Mouse (Mus musculus) forebrain, postnatal 0 days (tissue): ENCODE results near the gene Gm4763. TPM values are rescaled to one million over a fixed set of nuclear protein-coding genes. Genes with fewer than 3 reads are reported as not detected.
"Not testable (repeated sequence)": the region's sequence is repeated elsewhere in the genome, so short reads cannot be mapped to it uniquely, and the experiment has no call there.

Source experiments
- ATAC-seq: fragments of 200-750 bp; cut with Nextera tagmentation; 2 replicates; pipeline ENCODE4 v1.8.0; 2017; ENCODE audit warnings: mild to moderate bottlenecking, moderate library complexity
- DNase-seq: peaks from one replicate; pipeline ENCODE4 v3.0.0-alpha.2; 2015
- H3K27ac ChIP-seq: fragments of 300-500 bp; sonication (generic); 2 replicates; pipeline ENCODE4 v1.5.1; 2014; ENCODE audit warnings: low read depth, mild to moderate bottlenecking, antibody characterized with exemption, low read length, moderate library complexity, mixed read lengths
- H3K27me3 ChIP-seq: fragments of 300-500 bp; sonication (generic); 2 replicates; pipeline ENCODE4 v1.6.1; 2014; ENCODE audit warnings: mild to moderate bottlenecking, low read length, mixed read lengths; ENCODE audit not compliant: insufficient read depth
- H3K36me3 ChIP-seq: fragments of 300-500 bp; sonication (generic); 2 replicates; pipeline ENCODE4 v1.6.1; 2014; ENCODE audit warnings: mild to moderate bottlenecking, moderate library complexity; ENCODE audit not compliant: insufficient read depth
- H3K4me1 ChIP-seq: fragments of 300-500 bp; sonication (generic); 2 replicates; pipeline ENCODE4 v1.6.1; 2014; ENCODE audit warnings: antibody characterized with exemption; ENCODE audit not compliant: insufficient read depth
- H3K4me2 ChIP-seq: fragments of 300-500 bp; sonication (generic); 2 replicates; pipeline ENCODE4 v1.6.1; 2014; ENCODE audit warnings: low read depth, mild to moderate bottlenecking, moderate library complexity
- H3K4me3 ChIP-seq: fragments of 300-500 bp; sonication (generic); 2 replicates; pipeline ENCODE4 v1.5.1; 2014; ENCODE audit warnings: low read depth, low read length, mixed read lengths
- H3K9ac ChIP-seq: fragments of 300-500 bp; sonication (generic); 2 replicates; pipeline ENCODE4 v1.6.1; 2014; ENCODE audit warnings: mild to moderate bottlenecking
- H3K9me3 ChIP-seq: fragments of 300-500 bp; sonication (generic); 2 replicates; pipeline ENCODE4 v1.6.1; 2016; ENCODE audit warnings: low read length
- CTCF ChIP-seq: sonication (generic); IDR thresholded peaks from 2 replicates; pipeline ENCODE4 v1.5.1; 2016; ENCODE audit warnings: antibody characterized with exemption, control low read depth, low read depth
- WGBS: fragments of 180-500 bp; shearing (Covaris S2); extraction: QIAGEN DNeasy Blood & Tissue Kit; methylation state at CpG from one replicate; pipeline ENCODE4 v1.1.7; 2014; 5-methylcytosine and 5-hydroxymethylcytosine counted together
- polyA plus RNA-seq: library from polyadenylated mRNA; unstranded; fragments of >200 nt; fragmentation: Nextera tagmentation; extraction: Ambion mirVana; gene quantifications from 2 replicates; pipeline ENCODE4 v1.2.1, GENCODE M21; 2015
- total RNA-seq: library from RNA; depleted of rRNA; stranded (reverse); fragments of >200 nt; gene quantifications from 2 replicates; pipeline ENCODE4 v1.2.3, GENCODE M21; 2014

Gene Gm4763
- total and polyA plus RNA-seq, 2 experiments from 2014 or later = not detected

- DNase-seq (no peak), ATAC-seq (no peak)
- H3K4me2 ChIP-seq = no peak overlapping the region
- H3K4me1 ChIP-seq = no peaks in the 10 kb centered on the region
- no peak overlapping the region for H3K4me3 ChIP-seq
- no peaks in the 10 kb centered on the region for H3K27me3 ChIP-seq
- WGBS = 68% methylated on average over 5 of the region's 5 CpGs
- H3K36me3 ChIP-seq = no peaks in the 10 kb centered on the region
- no peak for TF ChIP-seq CTCF
- H3K9me3 ChIP-seq = no peaks in the 10 kb centered on the region
- H3K27ac ChIP-seq = no peak overlapping the region
- H3K9ac ChIP-seq = no peak overlapping the region
Measured at GRCm38 (mm10) chr7:24753476-24753875, 26.8 kb upstream of the Gm4763 start.

- no peak for DNase-seq
- Histone ChIP-seq H3K4me2 (no peak overlapping the region), H3K36me3 (no peaks in the 10 kb centered on the region), H3K9ac (no peak overlapping the region), H3K4me1 (no peaks in the 10 kb centered on the region), H3K9me3 (no peaks in the 10 kb centered on the region), H3K27me3 (no peaks in the 10 kb centered on the region), H3K27ac (no peak overlapping the region), H3K4me3 (no peak overlapping the region)
- no peak for ATAC-seq
- no peak for TF ChIP-seq CTCF
- WGBS = 86% methylated on average over 2 of the region's 2 CpGs
Measured at GRCm38 (mm10) chr7:24751610-24752009, 24.9 kb upstream of the Gm4763 start.

GRCm38 (mm10) chr7:24750695-24751094, 24.0 kb upstream of the Gm4763 start:
- ATAC-seq = no peak
- no peak for TF ChIP-seq CTCF
- H3K9ac ChIP-seq = no peak overlapping the region
- no peaks in the 10 kb centered on the region for H3K9me3 ChIP-seq
- H3K4me2 ChIP-seq = no peak overlapping the region
- H3K36me3 ChIP-seq = no peaks in the 10 kb centered on the region
- H3K27me3 ChIP-seq = no peaks in the 10 kb centered on the region
- no peak overlapping the region for H3K4me3 ChIP-seq
- no peaks in the 10 kb centered on the region for H3K4me1 ChIP-seq
- no peak overlapping the region for H3K27ac ChIP-seq
- 33% methylated on average over 4 of the region's 4 CpGs for WGBS
- no peak for DNase-seq

GRCm38 (mm10) chr7:24735970-24736670, 9.4 kb upstream of the Gm4763 start:
- no peak overlapping the region for H3K9ac ChIP-seq
- no peak overlapping the region for H3K27ac ChIP-seq
- H3K9me3 ChIP-seq = no peaks in the 10 kb centered on the region
- peak; percentile 71 for ATAC-seq
- no peaks in the 10 kb centered on the region for H3K27me3 ChIP-seq
- H3K4me3 ChIP-seq = peak overlapping the region; percentile 18
- DNase-seq = no peak
- no peaks in the 10 kb centered on the region for H3K36me3 ChIP-seq
- no peaks in the 10 kb centered on the region for H3K4me1 ChIP-seq
- TF ChIP-seq CTCF = no peak
- 10% methylated on average over 17 of the region's 17 CpGs for WGBS
- H3K4me2 ChIP-seq = peak overlapping the region; percentile 29

- no peaks in the 10 kb centered on the region for H3K9me3 ChIP-seq
- no peaks in the 10 kb centered on the region for H3K36me3 ChIP-seq
- H3K9ac ChIP-seq = no peak overlapping the region
- ATAC-seq = no peak
- H3K4me1 ChIP-seq = no peaks in the 10 kb centered on the region
- H3K27ac ChIP-seq = no peak overlapping the region
- DNase-seq = no peak
- 82% methylated on average over 6 of the region's 6 CpGs for WGBS
- H3K4me2 ChIP-seq = no peak overlapping the region
- TF ChIP-seq CTCF = no peak
- no peaks in the 10 kb centered on the region for H3K27me3 ChIP-seq
- no peak overlapping the region for H3K4me3 ChIP-seq
Measured at GRCm38 (mm10) chr7:24715039-24715438, 11.7 kb downstream of the Gm4763 start.

- no peak for DNase-seq
- no peaks in the 10 kb centered on the region for H3K27me3 ChIP-seq
- 95% methylated on average over 14 of the region's 14 CpGs for WGBS
- no peaks in the 10 kb centered on the region for H3K4me1 ChIP-seq
- no peak within 1 kb of the TSS for H3K4me3 ChIP-seq
- no peak for TF ChIP-seq CTCF
- H3K9me3 ChIP-seq = no peaks in the 10 kb centered on the region
- no peak within 1 kb of the TSS for H3K27ac ChIP-seq
- H3K36me3 ChIP-seq = no peaks in the 10 kb centered on the region
- H3K4me2 ChIP-seq = no peak within 1 kb of the TSS
- no peak for ATAC-seq
- no peak within 1 kb of the TSS for H3K9ac ChIP-seq
Measured at GRCm38 (mm10) chr7:24708832-24709292, 17.8 kb downstream of the Gm4763 start, which contains the start of gene BC049730. Gene BC049730, plus strand, starts transcription at chr7:24709242.

GRCm38 (mm10) chr7:24702841-24703240, 23.9 kb downstream of the Gm4763 start:
- H3K4me2 ChIP-seq, H3K36me3 ChIP-seq, H3K9me3 ChIP-seq, H3K4me1 ChIP-seq, H3K27ac ChIP-seq, H3K27me3 ChIP-seq, H3K4me3 ChIP-seq, H3K9ac ChIP-seq, ATAC-seq, DNase-seq: not testable (repeated sequence)
- 85% methylated on average over 9 of the region's 9 CpGs for WGBS

- not testable (repeated sequence) for DNase-seq, H3K27me3 ChIP-seq, H3K9me3 ChIP-seq, ATAC-seq, H3K4me1 ChIP-seq, H3K36me3 ChIP-seq, H3K27ac ChIP-seq, H3K4me3 ChIP-seq, H3K9ac ChIP-seq, H3K4me2 ChIP-seq
- 95% methylated on average over 4 of the region's 4 CpGs for WGBS
Measured at GRCm38 (mm10) chr7:24697891-24698290, 28.8 kb downstream of the Gm4763 start.

- not testable (repeated sequence) for DNase-seq, H3K36me3 ChIP-seq, H3K9ac ChIP-seq, H3K27me3 ChIP-seq, H3K4me3 ChIP-seq, H3K4me2 ChIP-seq, H3K4me1 ChIP-seq, H3K27ac ChIP-seq, H3K9me3 ChIP-seq
- peak; percentile 50; the same call in 1 of the 2 replicates for ATAC-seq
- WGBS = 65% methylated on average over 2 of the region's 3 CpGs
Measured at GRCm38 (mm10) chr7:24692693-24693092, 34.0 kb downstream of the Gm4763 start.

GRCm38 (mm10) chr7:24687519-24687918, 39.2 kb downstream of the Gm4763 start:
- not testable (repeated sequence) for H3K4me3 ChIP-seq, H3K4me1 ChIP-seq, H3K4me2 ChIP-seq, H3K27ac ChIP-seq, ATAC-seq, H3K36me3 ChIP-seq, H3K27me3 ChIP-seq, H3K9me3 ChIP-seq, H3K9ac ChIP-seq, DNase-seq
- 93% methylated on average over 10 of the region's 10 CpGs for WGBS
